ENCODE assay signal across 9 mouse cellular contexts in the genomic region with DNA sequence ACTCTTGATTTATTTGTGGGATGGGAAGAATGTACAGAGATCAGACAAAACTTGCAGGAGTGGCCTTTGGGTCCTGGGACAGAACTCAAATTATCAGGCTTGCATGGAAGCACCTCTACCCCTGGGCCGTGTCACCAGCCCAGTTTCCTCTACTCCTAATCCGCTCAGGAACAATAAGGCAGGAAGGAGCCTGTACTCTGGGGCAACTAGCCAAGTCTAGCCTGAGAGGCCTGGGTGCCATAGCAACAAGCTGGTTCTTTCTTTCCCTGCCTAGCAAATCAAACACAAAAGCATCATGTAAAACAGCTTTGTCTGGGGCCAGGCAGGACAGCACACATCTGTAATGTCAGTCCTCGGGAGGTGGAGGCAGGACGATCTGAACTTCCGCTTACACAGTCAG. TPM values are rescaled to one million over a fixed set of nuclear protein-coding genes. Genes with fewer than 3 reads are reported as not detected.
DNase-seq lines count a peak whose midpoint lies in the region; ATAC-seq lines count a peak whose summit lies in the region.
"Had no signal": no experiment of that assay in that cellular context is flagged by ENCODE, and none has a peak within 500 bp of the region (broad histone marks: within the 10 kb centered on the region; RNA-seq: fewer than 3 reads in every experiment).

No protein-coding gene starts in this region.

- no peaks in the 10 kb centered on the region for H3K9me3 ChIP-seq in liver, embryonic 11.5 days (ENCODE audit: control insufficient read depth, low read length)
- no peaks in the 10 kb centered on the region for H3K9me3 ChIP-seq in liver, embryonic 12.5 days (replicated peaks)

- WGBS in liver, embryonic 11.5 days, result 88% methylated on average over 5 of the region's 5 CpGs
- WGBS in liver, embryonic 12.5 days (ENCODE audit: insufficient replicate concordance), result 80% methylated on average over 5 of the region's 5 CpGs

- DNase-seq in liver, embryonic 11.5 days (ENCODE audit: low spot score), result no peak
- DNase-seq in frontal cortex, postnatal 14 days (ENCODE audit: low spot score in 2 of 2), result peak; percentile 22 to 40
- DNase-seq in kidney, adult 18-20 months, result peak; percentile 55
- peak; percentile 23 to 37 for DNase-seq in left cerebral cortex, postnatal 36 days (ENCODE audit: low spot score in 2 of 2)
- peak; percentile 66 to 71 for DNase-seq in right cerebral cortex, adult 2 months (ENCODE audit: low spot score in 2 of 2)
- DNase-seq in spleen, postnatal 4 days (ENCODE audit: low spot score in 2 of 2), result no peak
- DNase-seq in testis, postnatal 10 days (ENCODE audit: low spot score), result no peak

- H3K27ac ChIP-seq in liver, embryonic 11.5 days (ENCODE audit: low read depth, low read length), result no peak overlapping the region
- no peak overlapping the region for H3K27ac ChIP-seq in liver, embryonic 12.5 days

- no peak overlapping the region for H3K4me3 ChIP-seq in liver, embryonic 11.5 days (ENCODE audit: low read depth, low read length)
- H3K4me3 ChIP-seq in liver, embryonic 12.5 days, result no peak overlapping the region
- H3K4me3 ChIP-seq: myocyte had no signal

- intact Hi-C loops in left cerebral cortex, postnatal 36 days (cut with DNase I), result no loop called here

- H3K4me2 ChIP-seq in liver, embryonic 11.5 days, result no peak overlapping the region
- no peak overlapping the region for H3K4me2 ChIP-seq in liver, embryonic 12.5 days

- no peaks in the 10 kb centered on the region for H3K27me3 ChIP-seq in liver, embryonic 11.5 days (replicated peaks; ENCODE audit: control insufficient read depth, insufficient read depth, low read length)
- peaks cover 8% of the 10 kb centered on the region; the same call in 1 of the 2 replicates for H3K27me3 ChIP-seq in liver, embryonic 12.5 days (replicated peaks)

- H3K36me3 ChIP-seq in liver, embryonic 11.5 days (ENCODE audit: control insufficient read depth, insufficient read depth, low read length), result peaks cover 2% of the 10 kb centered on the region; the same call in 1 of the 2 replicates
- no peaks in the 10 kb centered on the region for H3K36me3 ChIP-seq in liver, embryonic 12.5 days

- H3K9ac ChIP-seq in liver, embryonic 11.5 days (ENCODE audit: low read depth, low read length), result no peak overlapping the region
- H3K9ac ChIP-seq in liver, embryonic 12.5 days, result no peak overlapping the region

- ATAC-seq in liver, embryonic 11.5 days (replicated peaks; ENCODE audit: low FRiP score), result 0 out of 2 replicates have a peak, but pooled peaks have one; percentile 19
- ATAC-seq in liver, embryonic 12.5 days, result no peak

- H3K4me1 ChIP-seq in liver, embryonic 11.5 days (replicated peaks; ENCODE audit: control insufficient read depth, insufficient read depth, low read length), result no peaks in the 10 kb centered on the region; the same call in 1 of the 2 replicates
- no peaks in the 10 kb centered on the region for H3K4me1 ChIP-seq in liver, embryonic 12.5 days

RNA-seq across cellular contexts. Expression of gene Myo6, which starts 9.6 kb away (rescaled TPM):
- 7.5 and 8.2 TPM in 2 replicates for polyA plus RNA-seq in liver, embryonic 11.5 days (2014; fragmentation: Nextera tagmentation; extraction: Ambion mirVana)
- 4.4 and 4.8 TPM in 2 replicates for polyA plus RNA-seq in liver, embryonic 12.5 days (2016; fragmentation: Nextera tagmentation; extraction: Ambion mirVana)
- 10 to 100 TPM; 59.6 to 70.8 TPM for total RNA-seq in left cerebral cortex, postnatal 36 days (2021)

Comparison
In these comparisons a context has a peak if more than half of its experiments do, and no peak if none do; other contexts are left out.
1. DNase-seq: peak in frontal cortex, postnatal 14 days (2 of 2), kidney, adult 18-20 months (single experiment), left cerebral cortex, postnatal 36 days (2 of 2) and right cerebral cortex, adult 2 months (2 of 2); none in liver, embryonic 11.5 days (single experiment), spleen, postnatal 4 days (0 of 2) and testis, postnatal 10 days (single experiment).